Mouse (Mus musculus) embryonic stem cell, embryonic (primary cell): ENCODE data around the gene Tmbim7.

Experiments
- CTCF ChIA-PET, 4 experiments: fragments of 300-600 bp in 2 of 4; fragments of 350-600 bp in 2 of 4; sonication (Branson Sonifier 250); formaldehyde crosslinking; loops; one replicate each; lab custom pipeline; 2022; ENCODE audit warnings: inconsistent platforms in 2 of 4; lab: Charles Lee
- POLR2A ChIA-PET, 4 experiments: fragments of 300-600 bp in 2 of 4; fragments of 350-600 bp in 2 of 4; sonication (Branson Sonifier 250); formaldehyde crosslinking; loops; one replicate each; lab custom pipeline; 2022; ENCODE audit warnings: antibody characterized with exemption in 4 of 4, inconsistent platforms in 1 of 4; lab: Charles Lee

Tmbim7 gene

GRCm38 (mm10) chr5:3723415-3723814 is 72.4 kb downstream of the Tmbim7 start:
- POLR2A ChIA-PET, result no interaction called here
- CTCF ChIA-PET, result no interaction called here

GRCm38 (mm10) chr5:3725491-3725890 is 74.5 kb downstream of the Tmbim7 start:
- POLR2A ChIA-PET, result no interaction called here
- CTCF ChIA-PET, result no interaction called here

- ChIA-PET CTCF (interaction anchor here in 1 of 4 experiments (0.6 kb wide), 1 partner anchor 17 kb away, joined by 5 read pairs; no protein-coding TSS in a partner anchor), POLR2A (interaction anchor here in 1 of 4 experiments (0.7 kb wide), 1 partner anchor 40 kb away, joined by 3 read pairs; no protein-coding TSS in a partner anchor)
Measured at GRCm38 (mm10) chr5:3728820-3729219, 77.8 kb downstream of the Tmbim7 start.
